Mouse (Mus musculus): ENCODE measurements around the gene Shkbp1. TPM values are rescaled to one million over a fixed set of nuclear protein-coding genes. Genes with fewer than 3 reads are reported as not detected.

The Shkbp1 gene
- polyA plus RNA-seq, 1 experiment from 2014 or later, result 47.4 TPM

DNA sequence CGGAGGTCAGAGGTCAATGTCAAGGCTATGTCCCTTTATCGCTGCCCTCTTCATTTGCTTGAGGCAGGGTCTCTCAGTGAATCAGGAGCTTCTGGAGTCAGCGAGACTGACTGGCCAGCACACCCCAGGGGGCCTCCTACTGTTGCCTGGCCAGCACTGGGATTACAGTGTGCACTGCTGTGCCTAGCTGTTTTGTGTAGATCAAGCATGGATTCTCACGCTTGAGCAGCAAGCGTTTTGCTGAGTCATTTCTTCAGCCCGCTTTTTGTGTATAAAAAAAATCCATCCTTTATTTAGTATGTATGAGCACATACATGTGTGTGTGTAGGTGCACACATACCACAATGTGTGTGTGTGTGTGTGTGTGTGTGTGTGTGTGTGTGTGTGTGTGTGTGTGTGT lies 33.4 kb upstream of the Shkbp1 start:
- Histone ChIP-seq H3K9me3 (replicated peaks; ENCODE audit: control insufficient read depth, low read length, poor library complexity, severe bottlenecking) (no peaks in the 10 kb centered on the region), H3K4me2 (ENCODE audit: low read length) (no peak overlapping the region), H3K27ac (ENCODE audit: low read length) (no peak overlapping the region), H3K4me3 (ENCODE audit: low read depth, low read length) (no peak overlapping the region), H3K27me3 (ENCODE audit: control insufficient read depth, insufficient read depth, low read depth, low read length) (peaks cover 30% of the 10 kb centered on the region), H3K36me3 (ENCODE audit: control insufficient read depth, insufficient read depth, low read length) (peaks cover 4% of the 10 kb centered on the region; the same call in 1 of the 2 replicates), H3K4me1 (ENCODE audit: control insufficient read depth, insufficient read depth, low read length) (no peaks in the 10 kb centered on the region), H3K9ac (ENCODE audit: low read depth, low read length) (no peak overlapping the region)
- ATAC-seq, result no peak
- 65% methylated on average over 6 of the region's 6 CpGs for WGBS

DNA sequence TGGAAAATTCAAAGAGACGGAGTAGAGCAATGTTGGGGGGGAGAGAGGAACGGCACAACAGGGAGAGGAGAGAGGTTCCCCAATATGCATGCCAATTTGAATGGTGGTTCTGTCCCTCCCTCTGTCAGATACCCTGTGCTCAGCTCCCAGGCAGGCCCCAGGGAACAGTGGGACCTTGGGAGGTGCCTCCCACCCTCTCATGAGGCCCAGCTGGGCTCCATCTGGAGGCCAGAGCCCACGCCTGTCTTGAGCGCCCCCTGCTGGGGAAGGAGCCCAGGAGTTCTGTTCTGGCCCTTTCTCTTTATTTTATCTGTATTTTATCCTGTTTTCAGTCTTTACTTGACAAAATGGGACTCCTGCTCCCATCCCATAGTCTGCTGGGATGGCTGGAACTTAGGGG lies 28.9 kb upstream of the Shkbp1 start:
- no peak for ATAC-seq
- Histone ChIP-seq H3K4me2 (ENCODE audit: low read length) (no peak overlapping the region), H3K9me3 (replicated peaks; ENCODE audit: control insufficient read depth, low read length, poor library complexity, severe bottlenecking) (no peaks in the 10 kb centered on the region), H3K27me3 (ENCODE audit: control insufficient read depth, insufficient read depth, low read depth, low read length) (no peaks in the 10 kb centered on the region; the same call in 1 of the 2 replicates), H3K27ac (ENCODE audit: low read length) (no peak overlapping the region), H3K4me3 (ENCODE audit: low read depth, low read length) (no peak overlapping the region), H3K9ac (ENCODE audit: low read depth, low read length) (no peak overlapping the region), H3K4me1 (ENCODE audit: control insufficient read depth, insufficient read depth, low read length) (no peaks in the 10 kb centered on the region), H3K36me3 (ENCODE audit: control insufficient read depth, insufficient read depth, low read length) (no peaks in the 10 kb centered on the region)
- 19% methylated on average over 3 of the region's 4 CpGs for WGBS

DNA sequence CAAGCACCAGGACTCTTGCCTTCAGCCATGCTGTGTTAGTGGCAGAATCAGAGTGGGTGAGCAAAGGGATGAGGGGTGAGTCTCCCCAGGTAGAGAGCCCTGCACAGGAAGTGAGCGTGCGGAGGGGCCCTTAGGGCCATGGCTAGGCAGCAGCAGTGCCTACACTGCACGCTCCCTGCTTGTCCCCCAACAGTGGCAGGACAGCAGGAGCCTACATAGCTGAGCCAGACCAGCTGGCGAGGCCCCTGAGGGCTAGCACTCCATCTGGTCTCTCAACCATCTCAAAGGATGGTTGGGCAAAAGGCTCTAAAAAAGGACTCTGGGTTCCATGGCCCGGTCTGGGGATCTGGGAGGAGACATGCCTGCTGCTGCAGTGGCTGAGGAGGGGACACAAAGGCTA lies 28.3 kb upstream of the Shkbp1 start:
- no peak overlapping the region for H3K27ac ChIP-seq (ENCODE audit: low read length)
- H3K4me1 ChIP-seq (ENCODE audit: control insufficient read depth, insufficient read depth, low read length), result no peaks in the 10 kb centered on the region
- H3K9me3 ChIP-seq (replicated peaks; ENCODE audit: control insufficient read depth, low read length, poor library complexity, severe bottlenecking), result no peaks in the 10 kb centered on the region
- 63% methylated on average over 5 of the region's 5 CpGs for WGBS
- no peak overlapping the region for H3K4me2 ChIP-seq (ENCODE audit: low read length)
- H3K27me3 ChIP-seq (ENCODE audit: control insufficient read depth, insufficient read depth, low read depth, low read length), result peaks cover 2% of the 10 kb centered on the region; the same call in 1 of the 2 replicates
- no peak overlapping the region for H3K9ac ChIP-seq (ENCODE audit: low read depth, low read length)
- H3K36me3 ChIP-seq (ENCODE audit: control insufficient read depth, insufficient read depth, low read length), result no peaks in the 10 kb centered on the region
- ATAC-seq, result no peak
- no peak overlapping the region for H3K4me3 ChIP-seq (ENCODE audit: low read depth, low read length)

DNA sequence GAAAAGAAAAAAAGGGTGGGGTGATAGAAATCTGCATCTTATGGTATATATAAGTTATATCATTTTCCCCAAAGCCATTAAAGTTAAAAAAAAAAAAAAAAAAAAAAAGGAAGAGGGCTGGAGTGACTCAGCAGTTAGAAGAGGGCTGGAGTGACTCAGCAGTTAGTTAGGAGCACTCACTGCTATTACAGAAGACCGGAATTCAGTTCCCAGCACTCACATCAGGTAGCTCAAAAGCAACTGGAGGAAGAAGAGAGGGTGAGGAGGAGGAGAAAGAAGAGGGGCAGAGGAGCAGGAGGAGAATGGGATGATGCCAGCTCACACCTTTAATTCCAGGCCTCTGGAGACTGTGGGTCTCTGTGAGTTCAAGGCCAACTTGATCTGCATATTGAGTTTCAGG lies 27.4 kb upstream of the Shkbp1 start:
- Histone ChIP-seq H3K9me3 (replicated peaks; ENCODE audit: control insufficient read depth, low read length, poor library complexity, severe bottlenecking) (no peaks in the 10 kb centered on the region), H3K9ac (ENCODE audit: low read depth, low read length) (no peak overlapping the region), H3K27ac (ENCODE audit: low read length) (no peak overlapping the region), H3K27me3 (ENCODE audit: control insufficient read depth, insufficient read depth, low read depth, low read length) (peaks cover 5% of the 10 kb centered on the region; the same call in 1 of the 2 replicates), H3K4me2 (ENCODE audit: low read length) (no peak overlapping the region), H3K36me3 (ENCODE audit: control insufficient read depth, insufficient read depth, low read length) (no peaks in the 10 kb centered on the region), H3K4me1 (ENCODE audit: control insufficient read depth, insufficient read depth, low read length) (no peaks in the 10 kb centered on the region), H3K4me3 (ENCODE audit: low read depth, low read length) (no peak overlapping the region)
- ATAC-seq, result no peak
- 85% methylated on average over 1 of the region's 1 CpGs for WGBS

DNA sequence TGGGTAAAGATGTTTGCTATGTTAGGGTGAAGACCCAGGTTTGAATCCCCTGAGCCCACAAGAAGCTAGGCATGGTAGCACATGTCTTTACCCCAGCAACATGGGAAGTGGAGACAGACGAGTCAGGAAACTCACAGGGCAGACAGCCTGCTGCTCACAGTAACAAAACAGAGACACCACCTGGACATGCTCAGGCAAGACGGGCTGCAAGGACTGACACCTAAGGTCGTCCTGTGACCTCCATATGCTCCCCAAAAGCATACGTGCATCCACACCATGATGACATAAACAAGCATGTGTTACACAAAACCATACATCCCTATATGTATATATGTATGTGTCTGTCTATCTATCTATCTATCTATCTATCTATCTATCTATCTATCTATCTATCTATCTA lies 25.7 kb upstream of the Shkbp1 start:
- no peak overlapping the region for H3K9ac ChIP-seq (ENCODE audit: low read depth, low read length)
- no peaks in the 10 kb centered on the region for H3K36me3 ChIP-seq (ENCODE audit: control insufficient read depth, insufficient read depth, low read length)
- no peak overlapping the region for H3K4me2 ChIP-seq (ENCODE audit: low read length)
- no peaks in the 10 kb centered on the region for H3K9me3 ChIP-seq (replicated peaks; ENCODE audit: control insufficient read depth, low read length, poor library complexity, severe bottlenecking)
- H3K4me1 ChIP-seq (ENCODE audit: control insufficient read depth, insufficient read depth, low read length), result no peaks in the 10 kb centered on the region
- no peak overlapping the region for H3K4me3 ChIP-seq (ENCODE audit: low read depth, low read length)
- H3K27ac ChIP-seq (ENCODE audit: low read length), result no peak overlapping the region
- WGBS, result 65% methylated on average over 4 of the region's 4 CpGs
- H3K27me3 ChIP-seq (ENCODE audit: control insufficient read depth, insufficient read depth, low read depth, low read length), result peaks cover 14% of the 10 kb centered on the region
- ATAC-seq, result no peak

DNA sequence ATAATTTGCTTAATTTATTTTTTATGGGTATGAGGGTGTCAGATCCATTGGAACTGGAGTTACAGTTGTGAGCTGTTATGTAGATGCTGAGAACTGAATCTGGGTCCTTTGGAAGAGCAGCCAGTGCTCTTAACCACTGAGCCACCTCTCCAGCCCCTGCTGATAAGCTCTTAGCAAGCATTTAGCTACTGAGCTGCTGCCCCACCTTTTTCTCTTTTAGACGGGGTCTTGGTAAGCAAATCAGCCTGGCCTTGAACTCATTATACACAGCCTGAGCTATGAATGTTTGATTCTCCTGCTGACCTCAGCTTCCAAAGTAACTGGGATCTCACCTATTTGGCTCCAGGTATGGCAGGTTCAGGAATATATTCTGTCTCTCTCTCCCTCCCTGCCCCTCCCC lies 25.2 kb upstream of the Shkbp1 start:
- no peaks in the 10 kb centered on the region for H3K9me3 ChIP-seq (replicated peaks; ENCODE audit: control insufficient read depth, low read length, poor library complexity, severe bottlenecking)
- WGBS, result 25% methylated on average over 1 of the region's 1 CpGs
- H3K4me2 ChIP-seq (ENCODE audit: low read length), result no peak overlapping the region
- H3K4me3 ChIP-seq (ENCODE audit: low read depth, low read length), result no peak overlapping the region
- H3K36me3 ChIP-seq (ENCODE audit: control insufficient read depth, insufficient read depth, low read length), result no peaks in the 10 kb centered on the region
- peaks cover 20% of the 10 kb centered on the region for H3K27me3 ChIP-seq (ENCODE audit: control insufficient read depth, insufficient read depth, low read depth, low read length)
- no peak overlapping the region for H3K9ac ChIP-seq (ENCODE audit: low read depth, low read length)
- H3K27ac ChIP-seq (ENCODE audit: low read length), result no peak overlapping the region
- no peak for ATAC-seq
- H3K4me1 ChIP-seq (ENCODE audit: control insufficient read depth, insufficient read depth, low read length), result no peaks in the 10 kb centered on the region

DNA sequence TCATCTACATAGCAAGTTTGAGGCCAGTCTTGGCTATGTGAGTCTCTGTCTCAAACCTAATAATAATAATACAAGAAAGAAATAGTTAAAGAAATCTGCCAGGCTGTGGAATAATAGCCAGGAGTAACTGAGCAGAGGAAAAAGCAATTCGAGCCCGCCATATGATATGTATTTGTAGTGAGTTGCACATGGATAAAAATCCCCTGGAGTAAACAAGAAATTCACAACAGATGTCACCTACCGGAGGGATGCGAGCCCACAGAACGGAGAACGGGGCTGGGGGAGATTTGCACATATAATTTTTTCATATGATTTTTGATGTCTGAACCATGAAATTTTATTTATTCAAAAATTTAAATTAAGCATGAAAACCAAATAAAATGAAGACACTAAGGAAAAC lies 24.0 kb upstream of the Shkbp1 start:
- Histone ChIP-seq H3K36me3 (ENCODE audit: control insufficient read depth, insufficient read depth, low read length) (no peaks in the 10 kb centered on the region), H3K4me3 (ENCODE audit: low read depth, low read length) (no peak overlapping the region), H3K4me1 (ENCODE audit: control insufficient read depth, insufficient read depth, low read length) (no peaks in the 10 kb centered on the region), H3K27me3 (ENCODE audit: control insufficient read depth, insufficient read depth, low read depth, low read length) (peaks cover 30% of the 10 kb centered on the region), H3K27ac (ENCODE audit: low read length) (no peak overlapping the region), H3K4me2 (ENCODE audit: low read length) (no peak overlapping the region), H3K9me3 (replicated peaks; ENCODE audit: control insufficient read depth, low read length, poor library complexity, severe bottlenecking) (no peaks in the 10 kb centered on the region), H3K9ac (ENCODE audit: low read depth, low read length) (no peak overlapping the region)
- ATAC-seq, result no peak
- WGBS, result 75% methylated on average over 6 of the region's 6 CpGs

DNA sequence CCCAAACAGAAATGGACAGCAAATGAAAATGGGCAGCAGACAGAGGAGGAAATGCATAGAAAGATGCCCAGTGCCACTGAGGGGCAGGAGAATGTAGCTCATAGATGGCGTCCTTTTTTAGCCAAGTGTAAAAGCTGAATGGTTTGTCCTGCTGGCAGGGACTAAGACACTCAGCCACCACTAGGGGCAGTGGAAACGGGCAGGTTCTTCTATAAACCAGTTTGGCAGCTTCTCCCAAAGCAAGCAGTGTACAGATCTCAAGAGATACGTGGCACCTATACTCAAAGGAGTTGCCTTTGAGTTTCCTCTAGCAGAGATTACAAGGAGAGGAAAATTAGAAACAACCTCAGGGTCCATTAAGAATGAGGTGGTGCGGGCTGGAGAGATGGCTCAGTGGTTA lies 22.6 kb upstream of the Shkbp1 start:
- Histone ChIP-seq H3K4me1 (ENCODE audit: control insufficient read depth, insufficient read depth, low read length) (no peaks in the 10 kb centered on the region), H3K4me2 (ENCODE audit: low read length) (no peak overlapping the region), H3K9ac (ENCODE audit: low read depth, low read length) (no peak overlapping the region), H3K27me3 (ENCODE audit: control insufficient read depth, insufficient read depth, low read depth, low read length) (peaks cover 42% of the 10 kb centered on the region), H3K36me3 (ENCODE audit: control insufficient read depth, insufficient read depth, low read length) (peaks cover 3% of the 10 kb centered on the region; the same call in 1 of the 2 replicates), H3K9me3 (replicated peaks; ENCODE audit: control insufficient read depth, low read length, poor library complexity, severe bottlenecking) (no peaks in the 10 kb centered on the region), H3K27ac (ENCODE audit: low read length) (no peak overlapping the region), H3K4me3 (ENCODE audit: low read depth, low read length) (no peak overlapping the region)
- 23% methylated on average over 4 of the region's 4 CpGs for WGBS
- ATAC-seq, result no peak

DNA sequence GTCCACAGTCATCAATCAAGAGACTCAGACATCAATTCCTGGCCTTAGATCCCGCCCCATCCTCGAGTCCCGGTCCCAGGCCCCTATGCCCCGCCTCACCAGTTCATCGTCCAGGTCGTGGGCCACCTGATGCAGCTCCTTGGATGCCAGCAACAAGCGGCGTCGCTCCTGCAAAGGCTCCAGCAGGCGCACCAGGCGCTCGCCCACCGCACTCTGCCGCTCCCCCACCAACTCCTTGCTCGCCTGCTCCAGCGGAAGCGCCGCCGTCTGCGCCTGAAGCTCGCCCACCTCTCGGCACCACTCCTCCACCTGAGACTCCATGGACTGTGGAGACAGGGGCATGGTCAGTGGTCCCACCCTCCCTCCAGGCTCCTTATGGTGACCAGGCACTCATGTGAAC lies 19.5 kb upstream of the Shkbp1 start:
- no peaks in the 10 kb centered on the region for H3K9me3 ChIP-seq (replicated peaks; ENCODE audit: control insufficient read depth, low read length, poor library complexity, severe bottlenecking)
- H3K4me1 ChIP-seq (ENCODE audit: control insufficient read depth, insufficient read depth, low read length), result no peaks in the 10 kb centered on the region
- H3K27me3 ChIP-seq (ENCODE audit: control insufficient read depth, insufficient read depth, low read depth, low read length), result peaks cover 73% of the 10 kb centered on the region
- WGBS, result 4% methylated on average over 22 of the region's 22 CpGs
- peaks cover 11% of the 10 kb centered on the region for H3K36me3 ChIP-seq (ENCODE audit: control insufficient read depth, insufficient read depth, low read length)
- no peak overlapping the region for H3K4me3 ChIP-seq (ENCODE audit: low read depth, low read length)
- no peak for ATAC-seq
- no peak overlapping the region for H3K4me2 ChIP-seq (ENCODE audit: low read length)
- H3K27ac ChIP-seq (ENCODE audit: low read length), result no peak overlapping the region
- no peak overlapping the region for H3K9ac ChIP-seq (ENCODE audit: low read depth, low read length)
